Mouse (Mus musculus): Measurements from ENCODE around the gene Slc38a9. TPM values are rescaled to one million over a fixed set of nuclear protein-coding genes. Genes with fewer than 3 reads are reported as not detected.
A peak's percentile ranks its signal among the peaks of the same experiment; 100 is the strongest.

Slc38a9 gene
- polyA plus RNA-seq, 1 experiment from 2014 or later: 47.3 TPM

- DNase-seq (ENCODE audit: low spot score): no peak
These were observed 83.7 kb downstream of the Slc38a9 start for GRCm38 (mm10) chr13:112744061-112744849.

DNA sequence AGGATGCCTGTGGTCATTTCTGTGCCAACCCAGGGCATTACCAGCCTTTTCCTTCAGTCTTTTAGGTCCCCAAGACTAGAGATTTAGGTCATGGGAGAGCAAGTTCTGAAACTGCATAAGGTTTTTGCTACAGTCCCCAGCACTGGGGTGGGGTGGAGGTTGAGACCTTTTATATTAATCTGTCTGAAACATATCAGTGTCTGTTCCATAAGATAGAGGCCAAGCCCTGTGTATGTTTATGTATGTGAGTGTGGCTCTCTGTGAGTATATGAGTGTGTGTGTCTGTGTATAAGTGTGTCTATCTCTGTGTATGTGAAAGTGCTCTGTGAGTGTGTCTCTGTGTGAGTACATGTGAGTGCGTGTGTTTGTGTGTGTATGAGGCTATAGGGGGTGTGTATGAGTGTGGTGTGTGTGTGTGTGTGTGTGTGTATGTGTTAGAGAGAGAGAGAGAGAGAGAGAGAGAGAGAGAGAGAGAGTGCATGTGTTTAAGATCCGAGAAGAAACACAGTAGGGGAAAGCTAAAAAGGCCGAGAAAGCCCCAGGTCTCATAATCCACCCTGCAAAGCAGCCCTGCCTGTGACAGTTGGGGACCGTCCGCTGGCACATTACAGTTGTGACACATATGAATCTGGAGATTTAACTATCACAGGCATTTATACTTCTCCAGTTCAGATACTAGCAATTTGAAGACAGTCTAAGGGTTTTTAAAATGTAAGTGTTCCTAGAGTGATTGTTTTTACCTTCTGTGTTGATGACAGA is 85.6 kb downstream of the Slc38a9 start:
- DNase-seq (ENCODE audit: low spot score): no peak

- no peak for DNase-seq (ENCODE audit: low spot score)
These were observed 86.1 kb downstream of the Slc38a9 start for GRCm38 (mm10) chr13:112746695-112747055.

DNA sequence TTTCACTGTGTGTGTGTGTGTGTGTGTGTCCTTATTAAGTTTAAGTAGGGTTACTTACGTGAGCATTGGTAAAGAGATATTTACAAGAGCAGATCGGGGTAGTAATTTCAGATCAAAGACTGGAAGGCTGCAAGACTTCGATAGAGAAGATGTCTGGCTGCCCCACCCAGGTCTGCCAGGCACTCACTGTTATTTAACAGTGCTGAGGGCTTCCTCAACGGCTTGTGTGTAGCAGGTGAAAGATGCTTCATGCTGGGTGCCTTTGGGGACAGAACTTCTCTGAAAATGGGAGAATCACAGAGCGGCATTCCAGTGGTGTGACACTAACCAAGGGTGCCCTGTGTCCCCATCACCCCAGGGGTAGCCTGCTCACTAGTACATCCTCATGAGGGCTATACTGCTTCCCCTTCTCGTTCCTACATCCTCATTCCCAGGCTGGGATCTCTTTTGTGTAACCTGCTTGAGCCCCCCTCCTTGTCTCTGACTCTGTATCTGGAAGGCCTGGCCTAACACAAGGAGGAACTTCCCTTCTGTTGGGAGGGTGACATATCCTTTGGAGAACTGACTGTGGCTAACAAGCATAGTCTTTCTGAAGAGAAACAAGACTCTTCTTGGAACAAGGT is 87.4 kb downstream of the Slc38a9 start:
- DNase-seq (ENCODE audit: low spot score): no peak

- no peak for DNase-seq (ENCODE audit: low spot score)
These were observed 88.4 kb downstream of the Slc38a9 start for GRCm38 (mm10) chr13:112748808-112749510.

GRCm38 (mm10) chr13:112749881-112750280 is 89.3 kb downstream of the Slc38a9 start:
- DNase-seq (ENCODE audit: low spot score): no peak

GRCm38 (mm10) chr13:112751454-112752308 is 91.1 kb downstream of the Slc38a9 start:
- peak; percentile 64 for DNase-seq (ENCODE audit: low spot score)

- no peak for DNase-seq (ENCODE audit: low spot score)
These were observed 91.9 kb downstream of the Slc38a9 start for GRCm38 (mm10) chr13:112752309-112752975.

DNA sequence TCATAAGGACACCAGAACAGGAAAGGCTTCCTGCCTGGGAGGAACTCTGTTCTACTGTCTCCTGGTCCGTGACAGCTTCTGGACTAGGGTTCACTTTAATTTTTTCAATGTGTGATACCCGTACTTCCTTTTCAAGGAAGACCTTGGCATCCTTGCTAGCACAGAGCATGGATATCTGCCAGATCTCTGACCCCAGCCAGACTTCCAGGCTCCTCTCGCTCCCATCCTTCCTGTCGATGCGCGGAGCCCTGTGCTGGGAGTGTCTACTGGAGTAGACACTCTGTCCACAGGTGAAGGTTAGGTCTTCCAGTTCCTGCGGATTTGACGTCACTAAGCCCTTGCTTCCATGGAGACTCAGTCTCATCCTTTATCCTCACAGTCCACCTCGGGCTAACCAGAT is 93.0 kb downstream of the Slc38a9 start:
- no peak for DNase-seq (ENCODE audit: low spot score)

GRCm38 (mm10) chr13:112754871-112755270 is 94.3 kb downstream of the Slc38a9 start:
- no peak for DNase-seq (ENCODE audit: low spot score)

- no peak for DNase-seq (ENCODE audit: low spot score)
These were observed 95.0 kb downstream of the Slc38a9 start for GRCm38 (mm10) chr13:112755507-112756010.

GRCm38 (mm10) chr13:112757395-112757794 is 96.8 kb downstream of the Slc38a9 start:
- no peak for DNase-seq (ENCODE audit: low spot score)

DNA sequence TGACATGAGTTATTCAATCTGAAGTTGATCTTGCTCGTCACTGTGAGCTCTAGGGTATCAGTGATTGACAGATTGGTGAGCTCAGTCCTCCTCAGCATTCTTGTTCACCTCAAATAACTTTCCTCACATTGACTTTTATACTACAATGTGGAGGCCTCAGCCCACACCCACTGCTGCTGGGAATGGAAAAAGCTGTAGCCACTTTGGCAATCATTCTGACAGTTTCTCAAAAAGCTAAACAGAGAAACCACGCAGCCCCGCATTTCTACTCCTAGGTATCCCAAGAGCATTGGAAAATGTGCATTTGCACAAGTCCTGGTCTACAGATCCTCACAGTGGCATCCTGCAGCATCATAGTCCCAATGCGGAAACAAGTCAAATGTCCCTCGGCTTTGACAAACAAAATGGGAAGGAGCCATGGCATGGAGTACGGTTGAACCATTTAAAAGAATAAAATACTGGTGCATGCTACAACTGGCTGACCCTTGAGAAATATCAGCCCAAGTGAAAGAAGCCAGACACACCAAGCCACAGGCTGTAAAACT is 98.1 kb downstream of the Slc38a9 start:
- DNase-seq (ENCODE audit: low spot score): no peak

- DNase-seq (ENCODE audit: low spot score): no peak
These were observed 98.8 kb downstream of the Slc38a9 start for GRCm38 (mm10) chr13:112759364-112759763.

DNA sequence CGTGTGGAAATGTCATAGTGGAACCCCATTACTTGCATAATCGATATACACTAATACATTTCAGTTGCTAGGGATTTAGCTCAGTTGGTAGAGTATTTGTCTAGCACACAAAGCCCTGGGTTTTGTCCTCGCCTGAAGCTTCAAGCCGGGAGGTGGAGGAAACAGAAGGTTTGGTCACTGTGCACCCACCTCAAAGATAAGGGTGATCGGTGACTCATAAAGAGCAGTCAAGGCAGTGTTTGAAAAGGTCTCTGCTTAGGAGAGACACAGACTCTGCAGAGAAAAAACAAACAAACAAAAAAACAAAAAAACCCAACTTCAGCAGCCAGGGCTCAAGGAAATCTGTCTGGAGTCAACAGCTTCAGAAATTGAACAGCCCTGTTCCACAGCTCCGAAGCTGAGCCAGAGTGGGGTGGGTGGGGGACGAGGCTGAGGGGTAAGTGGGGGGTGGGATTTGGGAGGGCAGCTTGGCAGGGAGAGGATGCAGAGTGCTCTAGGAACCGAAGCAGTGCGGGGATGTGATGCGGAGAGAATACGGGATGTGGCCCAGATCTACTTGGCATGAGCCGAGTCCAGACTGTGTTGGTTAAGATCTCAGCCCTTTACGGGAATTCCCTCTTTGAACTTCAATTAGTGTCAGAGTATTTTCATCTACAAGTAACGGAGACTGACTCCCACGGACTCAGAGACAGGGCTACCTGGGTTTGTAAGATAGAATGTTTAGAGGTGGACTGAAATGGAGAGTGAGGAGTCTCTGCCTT is 99.4 kb downstream of the Slc38a9 start:
- DNase-seq (ENCODE audit: low spot score): no peak

- peak; percentile 20 for DNase-seq (ENCODE audit: low spot score)
These were observed 100.0 kb downstream of the Slc38a9 start for GRCm38 (mm10) chr13:112760538-112760881.

DNA sequence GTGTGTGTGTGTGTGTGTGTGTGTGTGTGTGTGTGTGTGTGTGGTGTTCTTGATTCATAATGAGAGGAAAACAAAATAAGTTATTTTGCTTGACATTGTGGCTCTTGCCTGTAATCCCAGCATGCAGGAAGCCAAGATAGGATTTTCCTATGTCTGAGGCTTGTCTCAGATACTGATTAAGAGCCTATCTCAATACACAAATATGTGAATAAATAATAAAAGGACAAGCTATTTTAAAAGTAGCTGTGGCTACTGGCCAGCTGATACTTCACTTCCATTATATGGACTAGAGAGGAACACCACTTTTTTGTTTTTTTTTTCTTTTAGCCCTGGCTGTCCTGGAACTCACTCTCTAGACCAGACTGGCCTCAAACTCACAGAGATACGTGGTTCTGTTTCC is 101.2 kb downstream of the Slc38a9 start:
- no peak for DNase-seq (ENCODE audit: low spot score)

DNA sequence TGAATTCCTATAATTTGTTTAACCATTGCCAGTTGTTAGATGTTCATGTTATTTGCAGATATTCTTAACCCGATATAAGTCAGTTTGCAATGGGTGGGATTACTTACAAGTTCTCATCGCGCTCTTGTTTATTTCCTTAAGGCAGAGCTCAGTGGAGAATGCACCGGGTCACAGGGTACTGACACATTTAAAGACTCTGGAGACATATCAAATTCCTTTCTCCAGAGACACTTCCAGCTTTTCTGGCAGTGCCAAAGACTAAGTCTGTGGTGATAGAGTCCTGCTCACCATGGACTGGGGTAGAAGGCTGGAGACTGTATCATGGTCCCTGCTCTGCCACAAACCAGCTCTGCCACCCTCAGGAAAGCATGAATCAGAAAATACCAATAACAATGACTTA is 102.0 kb downstream of the Slc38a9 start:
- no peak for DNase-seq (ENCODE audit: low spot score)

DNA sequence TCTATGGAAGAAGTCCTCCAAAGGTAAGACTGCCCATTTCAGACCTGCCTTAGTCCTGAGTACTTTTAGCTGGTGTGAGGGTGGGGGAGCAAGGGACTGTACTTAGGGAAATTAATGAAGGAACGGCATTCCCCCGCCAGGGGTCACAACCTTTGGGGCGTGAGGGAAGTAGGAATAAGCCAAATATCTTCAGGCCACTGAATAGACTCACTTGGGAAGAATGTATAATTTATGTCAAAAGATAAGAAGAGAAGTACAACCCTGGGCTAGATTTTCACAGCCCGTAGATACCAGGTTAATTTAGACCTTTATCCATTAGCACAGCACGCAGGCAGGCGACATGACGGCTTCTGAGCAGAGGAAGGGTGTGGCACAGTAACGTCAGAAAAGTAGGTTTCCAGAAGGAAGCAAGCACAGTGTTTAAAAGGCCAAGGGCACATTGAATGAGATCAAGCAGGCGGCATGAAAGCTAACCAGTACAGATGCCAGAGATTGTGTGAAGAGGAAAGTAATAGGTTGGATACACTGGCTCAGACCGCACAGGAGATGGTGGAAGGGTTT is 103.1 kb downstream of the Slc38a9 start:
- DNase-seq (ENCODE audit: low spot score): no peak

Measured in thymus, postnatal 0 days (tissue).